Mouse (Mus musculus) thymus, adult 2 months (tissue): ENCODE data around the gene Gm14851.
"Not testable (repeated sequence)": the region's sequence is repeated elsewhere in the genome, so short reads cannot be mapped to it uniquely, and the experiment has no call there.

Experiments
- CTCF ChIP-seq: fragments of 200-500 bp; IDR thresholded peaks from 2 replicates; pipeline ENCODE4 v1.5.1; 2012; ENCODE audit warnings: mild to moderate bottlenecking, control low read depth, low read length, moderate library complexity, borderline replicate concordance; ENCODE audit not compliant: control insufficient read depth, poor library complexity, insufficient read depth; ENCODE audit errors: extremely low read depth
- POLR2A ChIP-seq: fragments of 200-500 bp; IDR thresholded peaks from 2 replicates; pipeline ENCODE4 v1.6.1; 2012; ENCODE audit warnings: mild to moderate bottlenecking, low read length, control low read depth, moderate library complexity; ENCODE audit not compliant: control insufficient read depth, poor library complexity, insufficient read depth; ENCODE audit errors: extremely low read depth

DNA sequence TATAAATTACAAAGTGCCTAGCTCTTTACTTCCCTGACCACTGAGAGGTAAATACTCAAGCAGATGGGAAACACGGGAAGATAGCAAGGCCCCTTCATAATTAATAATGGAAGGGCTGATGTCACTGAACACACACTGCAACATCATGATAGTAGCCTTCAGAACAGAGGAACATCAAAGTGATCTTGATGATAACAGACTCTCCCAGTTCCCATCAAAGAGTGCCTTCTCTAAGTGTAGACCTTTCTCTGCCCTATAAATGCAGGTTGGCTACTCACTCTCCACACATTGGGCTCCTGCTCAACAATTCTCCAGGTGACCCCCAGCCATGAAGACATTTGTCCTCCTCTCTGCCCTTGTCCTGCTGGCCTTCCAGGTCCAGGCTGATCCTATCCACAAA is 31.1 kb downstream of the Gm14851 start, which contains the start of gene Defa35:
- TF ChIP-seq POLR2A, CTCF: not testable (repeated sequence)
